9 mouse cellular contexts compared by ENCODE assay signal in genomic region chr4:132075796-132076195, GRCm38 (mm10). TPM values are rescaled to one million over a fixed set of nuclear protein-coding genes. Genes with fewer than 3 reads are reported as not detected.
DNase-seq lines count a peak whose midpoint lies in the region; ATAC-seq and TF ChIP-seq lines count a peak whose summit lies in the region.
"Had no signal": no experiment of that assay in that cellular context is flagged by ENCODE, and none has a peak within 500 bp of the region (broad histone marks: within the 10 kb centered on the region; RNA-seq: fewer than 3 reads in every experiment).

No protein-coding gene starts in this region.

- TF ChIP-seq CTCF in lung, adult 2 months (IDR thresholded peaks at IDR 0.05; ENCODE audit: insufficient read depth, low read length) = no peak

- H3K4me3 ChIP-seq in lung, embryonic 15.5 days = peak overlapping the region; percentile 71; the same call in 1 of the 2 replicates
- H3K4me3 ChIP-seq in lung, adult 2 months (replicated peaks; ENCODE audit: extremely low read depth, low read depth, low read length) = no peak overlapping the region
- H3K4me3 ChIP-seq in hindbrain, embryonic 16.5 days (ENCODE audit: low read length) = no peak overlapping the region
- no peak overlapping the region for H3K4me3 ChIP-seq in neural tube, embryonic 12.5 days

- peak overlapping the region; percentile 93 for H3K4me2 ChIP-seq in lung, embryonic 15.5 days
- H3K4me2 ChIP-seq in hindbrain, embryonic 16.5 days (ENCODE audit: low read length) = peak overlapping the region; percentile 100
- H3K4me2 ChIP-seq in neural tube, embryonic 12.5 days (replicated peaks) = peak overlapping the region; percentile 100

- peaks cover 27% of the 10 kb centered on the region for H3K4me1 ChIP-seq in lung, embryonic 15.5 days
- H3K4me1 ChIP-seq in lung, adult 2 months (ENCODE audit: control insufficient read depth, insufficient read depth, low read length) = peaks cover 9% of the 10 kb centered on the region
- H3K4me1 ChIP-seq in hindbrain, embryonic 16.5 days (ENCODE audit: control insufficient read depth, insufficient read depth, low read depth, low read length) = peaks cover 12% of the 10 kb centered on the region
- peaks cover 19% of the 10 kb centered on the region for H3K4me1 ChIP-seq in neural tube, embryonic 12.5 days

- H3K27me3 ChIP-seq in lung, embryonic 15.5 days = no peaks in the 10 kb centered on the region
- no peaks in the 10 kb centered on the region; the same call in none of the 2 replicates for H3K27me3 ChIP-seq in hindbrain, embryonic 16.5 days (replicated peaks; ENCODE audit: control insufficient read depth, insufficient read depth, low read length)
- H3K27me3 ChIP-seq in neural tube, embryonic 12.5 days (replicated peaks) = peaks cover 9% of the 10 kb centered on the region

- 38% methylated on average over 1 of the region's 1 CpGs for WGBS in lung, embryonic 15.5 days
- 60% methylated on average over 1 of the region's 1 CpGs for WGBS in lung, adult 2 months
- 57% methylated on average over 1 of the region's 1 CpGs for WGBS in hindbrain, embryonic 16.5 days
- WGBS in neural tube, embryonic 12.5 days = 49% methylated on average over 1 of the region's 1 CpGs

- ATAC-seq in lung, embryonic 15.5 days (ENCODE audit: borderline replicate concordance, extremely low read depth, low FRiP score, low TSS enrichment) = no peak
- no peak for ATAC-seq in hindbrain, embryonic 16.5 days
- ATAC-seq in neural tube, embryonic 12.5 days (ENCODE audit: low FRiP score, low read depth) = no peak

- no peak for TF ChIP-seq POLR2A in lung, adult 2 months (IDR thresholded peaks at IDR 0.05; ENCODE audit: borderline replicate concordance, extremely low read depth, low read depth, low read length)

- no peak overlapping the region for H3K9ac ChIP-seq in lung, embryonic 15.5 days
- no peak overlapping the region for H3K9ac ChIP-seq in hindbrain, embryonic 16.5 days (ENCODE audit: low read depth, low read length)
- no peak overlapping the region for H3K9ac ChIP-seq in neural tube, embryonic 12.5 days

- DNase-seq in adrenal gland, adult 2 months = peak; percentile 58
- no peak for DNase-seq in adrenal gland, postnatal 14 days
- DNase-seq in lung, adult 2 months = no peak
- no peak for DNase-seq in layer of hippocampus, postnatal 36 days
- DNase-seq in right cerebral cortex, postnatal 25 days = no peak

- H3K9me3 ChIP-seq in lung, embryonic 15.5 days = no peaks in the 10 kb centered on the region
- no peaks in the 10 kb centered on the region for H3K9me3 ChIP-seq in hindbrain, embryonic 16.5 days (ENCODE audit: control insufficient read depth, low read length)
- no peaks in the 10 kb centered on the region for H3K9me3 ChIP-seq in neural tube, embryonic 12.5 days

- no peaks in the 10 kb centered on the region for H3K36me3 ChIP-seq in lung, embryonic 15.5 days
- no peaks in the 10 kb centered on the region for H3K36me3 ChIP-seq in hindbrain, embryonic 16.5 days (ENCODE audit: control insufficient read depth, insufficient read depth, low read length)
- H3K36me3 ChIP-seq in neural tube, embryonic 12.5 days = no peaks in the 10 kb centered on the region

- H3K27ac ChIP-seq in lung, embryonic 15.5 days = peak overlapping the region; percentile 70
- H3K27ac ChIP-seq in hindbrain, embryonic 16.5 days (ENCODE audit: low read depth, low read length) = no peak overlapping the region
- H3K27ac ChIP-seq in neural tube, embryonic 12.5 days = no peak overlapping the region

RNA-seq across cellular contexts. Expression of gene Epb41, which starts 0.7 kb away (rescaled TPM):
- 10 to 100 TPM; 59.3 to 66.6 TPM for total RNA-seq in adrenal gland, adult 2 months (2021)
- polyA plus RNA-seq in adrenal gland, adult 2 months (2012; rRNA removed) = 12.2 and 14.7 TPM in 2 replicates
- total RNA-seq in adrenal gland, postnatal 14 days (2021) = 112 and 148 TPM in 2 replicates
- polyA plus RNA-seq in lung, embryonic 15.5 days (2015; fragmentation: Nextera tagmentation; extraction: Ambion mirVana) = 62.2 and 65.0 TPM in 2 replicates
- 38.3 and 45.3 TPM in 2 replicates for polyA plus RNA-seq in lung, adult 2 months (2012; rRNA removed)
- polyA plus RNA-seq in hindbrain, embryonic 16.5 days (2015; fragmentation: Nextera tagmentation; extraction: Ambion mirVana) = 43.1 and 60.9 TPM in 2 replicates
- polyA plus RNA-seq in neural tube, embryonic 12.5 days (2016; fragmentation: Nextera tagmentation; extraction: Ambion mirVana) = 168 and 189 TPM in 2 replicates
- 10 to 100 TPM; 16.9 to 23.7 TPM for total RNA-seq in layer of hippocampus, postnatal 36 days (2021)

RNA-seq across cellular contexts. Expression of gene Gm10300, which starts 1.3 kb away (rescaled TPM):
- under 1 TPM in 1 of 2 experiments, not detected in 1; 0.31 TPM for total RNA-seq in adrenal gland, adult 2 months (2021)
- 0.30 and 0.55 TPM in 2 replicates for polyA plus RNA-seq in adrenal gland, adult 2 months (2012; rRNA removed)
- total RNA-seq in adrenal gland, postnatal 14 days (2021) = 0.19 TPM in 1 of 2 replicates, not detected in the other
- 0.06 and 0.09 TPM in 2 replicates for polyA plus RNA-seq in lung, embryonic 15.5 days (2015; fragmentation: Nextera tagmentation; extraction: Ambion mirVana)
- 0.07 and 0.25 TPM in 2 replicates for polyA plus RNA-seq in lung, adult 2 months (2012; rRNA removed)
- polyA plus RNA-seq in hindbrain, embryonic 16.5 days (2015; fragmentation: Nextera tagmentation; extraction: Ambion mirVana) = 0.09 TPM in 1 of 2 replicates, not detected in the other
- 0.09 TPM in 1 of 2 replicates, not detected in the other for polyA plus RNA-seq in neural tube, embryonic 12.5 days (2016; fragmentation: Nextera tagmentation; extraction: Ambion mirVana)
- not detected for total RNA-seq in layer of hippocampus, postnatal 36 days (2021)
- polyA plus RNA-seq: inflammation-experienced regulatory T-cells, adult 6 months had no signal
